Mouse (Mus musculus) stomach, postnatal 0 days (tissue): ENCODE measurements around the gene Kat2b.
"Not testable (repeated sequence)": the region's sequence is repeated elsewhere in the genome, so short reads cannot be mapped to it uniquely, and the experiment has no call there.

ENCODE experiments used
- CTCF ChIP-seq: IDR thresholded peaks from 2 replicates; pipeline ENCODE4 v1.5.1; 2016; ENCODE audit warnings: antibody characterized with exemption, low read depth, mild to moderate bottlenecking, moderate library complexity
- EP300 ChIP-seq: optimal IDR thresholded peaks from 2 replicates; pipeline ENCODE3; 2016; ENCODE audit warnings: antibody characterized with exemption

DNA sequence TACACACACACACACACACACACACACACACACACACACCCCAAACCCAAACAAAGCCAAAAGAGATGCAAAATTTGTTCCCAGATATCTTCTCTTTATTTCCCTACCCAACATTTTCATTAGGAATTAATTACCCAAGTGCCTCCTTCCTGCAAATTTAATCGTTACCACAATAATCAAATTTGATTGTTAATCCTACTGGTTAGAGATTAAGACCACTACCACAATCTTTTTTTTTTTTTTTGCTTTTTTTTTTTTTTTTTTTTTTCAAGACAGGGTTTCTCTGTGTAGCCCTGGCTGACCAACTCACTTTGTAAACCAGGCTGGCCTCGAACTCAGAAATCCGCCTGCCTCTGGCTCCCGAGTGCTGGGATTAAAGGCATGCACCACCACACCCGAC lies 4.3 kb downstream of the Kat2b start:
- TF ChIP-seq CTCF, EP300: not testable (repeated sequence)
